Mouse (Mus musculus) lung, postnatal 0 days (tissue): Measurements from ENCODE around the gene Cnr2.

ENCODE experiments used
- CTCF ChIP-seq: IDR thresholded peaks from 2 replicates; pipeline ENCODE4 v1.5.1; 2016; ENCODE audit warnings: antibody characterized with exemption, mild to moderate bottlenecking
- EP300 ChIP-seq: IDR thresholded peaks from 2 replicates; pipeline ENCODE4 v1.6.1; 2016; ENCODE audit warnings: antibody characterized with exemption, mild to moderate bottlenecking, control low read depth

GRCm38 (mm10) chr4:135920304-135921241 is 25.4 kb downstream of the Cnr2 start, which contains the start of gene Fuca1:
- TF ChIP-seq CTCF = peak; percentile 76
- peak; percentile 29; the same call in 1 of the 2 replicates for TF ChIP-seq EP300
